Comparison of ENCODE assay signal across 28 mouse cellular contexts in the genomic region with DNA sequence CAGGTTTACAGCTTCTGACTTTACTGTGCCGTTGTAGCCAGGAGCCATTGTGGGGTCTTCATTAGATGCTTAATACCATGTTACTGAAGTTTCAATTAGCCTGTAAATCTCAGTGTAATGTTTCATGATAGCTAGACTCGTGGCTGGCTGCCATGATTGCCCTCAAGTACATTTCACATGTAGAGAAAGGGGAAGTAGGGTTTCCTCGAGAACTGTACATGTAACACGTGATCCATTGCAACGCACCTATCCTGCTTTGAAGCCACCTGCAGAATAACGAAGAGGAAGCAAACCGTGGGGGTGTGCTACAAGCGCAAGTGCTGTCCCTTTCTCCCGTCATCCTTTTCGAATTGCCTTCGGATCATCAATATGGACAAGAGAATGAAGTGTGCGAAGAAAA. TPM values are rescaled to one million over a fixed set of nuclear protein-coding genes. Genes with fewer than 3 reads are reported as not detected.
DNase-seq lines count a peak whose midpoint lies in the region; ATAC-seq lines count a peak whose summit lies in the region.
"Had no signal": no experiment of that assay in that cellular context is flagged by ENCODE, and none has a peak within 500 bp of the region (broad histone marks: within the 10 kb centered on the region; RNA-seq: fewer than 3 reads in every experiment).

No protein-coding gene starts in this region.

- H3K4me3 ChIP-seq in hindbrain, embryonic 13.5 days = no peak overlapping the region
- H3K4me3 ChIP-seq in hindbrain, embryonic 16.5 days (ENCODE audit: low read length) = no peak overlapping the region
- no peak overlapping the region for H3K4me3 ChIP-seq in neural tube, embryonic 13.5 days
- H3K4me3 ChIP-seq in neural tube, embryonic 15.5 days (replicated peaks) = no peak overlapping the region
- no peak overlapping the region for H3K4me3 ChIP-seq in midbrain, embryonic 16.5 days (ENCODE audit: low read depth, low read length)
- H3K4me3 ChIP-seq: forebrain, embryonic 13.5 days; myocyte; neural tube, embryonic 12.5 days; stomach, embryonic 15.5 days had no signal

- H3K9me3 ChIP-seq in hindbrain, embryonic 13.5 days = no peaks in the 10 kb centered on the region
- no peaks in the 10 kb centered on the region for H3K9me3 ChIP-seq in hindbrain, embryonic 16.5 days (ENCODE audit: control insufficient read depth, low read length)
- H3K9me3 ChIP-seq in neural tube, embryonic 13.5 days = no peaks in the 10 kb centered on the region
- H3K9me3 ChIP-seq in neural tube, embryonic 15.5 days (replicated peaks) = no peaks in the 10 kb centered on the region
- H3K9me3 ChIP-seq in midbrain, embryonic 16.5 days (replicated peaks; ENCODE audit: control insufficient read depth, low read length, poor library complexity, severe bottlenecking) = no peaks in the 10 kb centered on the region
- H3K9me3 ChIP-seq: forebrain, embryonic 13.5 days; neural tube, embryonic 12.5 days; stomach, embryonic 15.5 days had no signal

- peak overlapping the region; percentile 60; the same call in 1 of the 2 replicates for H3K27ac ChIP-seq in hindbrain, embryonic 13.5 days
- no peak overlapping the region for H3K27ac ChIP-seq in hindbrain, embryonic 16.5 days (ENCODE audit: low read depth, low read length)
- 0 out of 2 replicates have a peak overlapping the region, but pooled peaks have one; percentile 30 for H3K27ac ChIP-seq in neural tube, embryonic 13.5 days (replicated peaks)
- no peak overlapping the region for H3K27ac ChIP-seq in neural tube, embryonic 15.5 days (replicated peaks)
- H3K27ac ChIP-seq in midbrain, embryonic 16.5 days (ENCODE audit: low read length) = peak overlapping the region; percentile 56; the same call in 1 of the 2 replicates
- H3K27ac ChIP-seq: forebrain, embryonic 13.5 days; liver, embryonic 14.5 days; macrophage; neural tube, embryonic 12.5 days; stomach, embryonic 15.5 days had no signal

- 82% methylated on average over 12 of the region's 12 CpGs for WGBS in hindbrain, embryonic 13.5 days
- WGBS in hindbrain, embryonic 16.5 days = 84% methylated on average over 12 of the region's 12 CpGs
- WGBS in neural tube, embryonic 13.5 days = 79% methylated on average over 12 of the region's 12 CpGs
- 79% methylated on average over 12 of the region's 12 CpGs for WGBS in neural tube, embryonic 15.5 days
- WGBS in midbrain, embryonic 16.5 days = 79% methylated on average over 12 of the region's 12 CpGs

- ATAC-seq in hindbrain, embryonic 13.5 days (ENCODE audit: low FRiP score) = no peak
- no peak for ATAC-seq in hindbrain, embryonic 16.5 days
- ATAC-seq in neural tube, embryonic 13.5 days (ENCODE audit: low read depth) = no peak
- ATAC-seq in neural tube, embryonic 15.5 days (ENCODE audit: low FRiP score) = no peak
- peak; percentile 54 for ATAC-seq in common myeloid progenitor, adult 5-6 weeks (replicated peaks; ENCODE audit: low read depth, poor library complexity, severe bottlenecking)
- ATAC-seq in midbrain, embryonic 16.5 days = no peak
- ATAC-seq: forebrain, embryonic 13.5 days; inflammation-experienced regulatory T-cells, adult 6 months had no signal

- DNase-seq in urinary bladder, adult 2 months (ENCODE audit: low spot score) = no peak
- DNase-seq: adrenal gland, postnatal 14 days; cerebellum, adult 11-12 months; cerebellum, postnatal 10 days; gastrocnemius, postnatal 14 days; heart, adult 18-20 months; heart, postnatal 4 days; kidney, adult 11 months; kidney, postnatal 25 days; liver; lung, adult 2 months; lung, postnatal 10 days; right cerebral cortex, postnatal 14 days; thymus, postnatal 4 days had no signal

- no peak overlapping the region for H3K9ac ChIP-seq in hindbrain, embryonic 13.5 days
- no peak overlapping the region for H3K9ac ChIP-seq in hindbrain, embryonic 16.5 days (ENCODE audit: low read depth, low read length)
- no peak overlapping the region for H3K9ac ChIP-seq in neural tube, embryonic 13.5 days
- H3K9ac ChIP-seq in neural tube, embryonic 15.5 days (replicated peaks) = no peak overlapping the region
- H3K9ac ChIP-seq in midbrain, embryonic 16.5 days (ENCODE audit: low read depth, low read length) = no peak overlapping the region
- H3K9ac ChIP-seq: forebrain, embryonic 13.5 days; liver, embryonic 14.5 days; neural tube, embryonic 12.5 days; stomach, embryonic 15.5 days had no signal

- no peaks in the 10 kb centered on the region for H3K36me3 ChIP-seq in hindbrain, embryonic 13.5 days
- H3K36me3 ChIP-seq in hindbrain, embryonic 16.5 days (ENCODE audit: control insufficient read depth, insufficient read depth, low read length) = no peaks in the 10 kb centered on the region
- no peaks in the 10 kb centered on the region for H3K36me3 ChIP-seq in neural tube, embryonic 13.5 days
- H3K36me3 ChIP-seq in neural tube, embryonic 15.5 days = no peaks in the 10 kb centered on the region
- H3K36me3 ChIP-seq in midbrain, embryonic 16.5 days (ENCODE audit: control insufficient read depth, insufficient read depth, low read length) = no peaks in the 10 kb centered on the region
- H3K36me3 ChIP-seq: neural tube, embryonic 12.5 days; stomach, embryonic 15.5 days had no signal

- no peaks in the 10 kb centered on the region for H3K27me3 ChIP-seq in hindbrain, embryonic 13.5 days
- H3K27me3 ChIP-seq in hindbrain, embryonic 16.5 days (replicated peaks; ENCODE audit: control insufficient read depth, insufficient read depth, low read length) = no peaks in the 10 kb centered on the region
- no peaks in the 10 kb centered on the region for H3K27me3 ChIP-seq in neural tube, embryonic 13.5 days
- no peaks in the 10 kb centered on the region for H3K27me3 ChIP-seq in neural tube, embryonic 15.5 days (replicated peaks)
- H3K27me3 ChIP-seq in midbrain, embryonic 16.5 days (ENCODE audit: control insufficient read depth, insufficient read depth, low read depth, low read length) = no peaks in the 10 kb centered on the region
- H3K27me3 ChIP-seq: forebrain, embryonic 13.5 days; neural tube, embryonic 12.5 days; stomach, embryonic 15.5 days had no signal

- peaks cover 12% of the 10 kb centered on the region; the same call in 1 of the 2 replicates for H3K4me1 ChIP-seq in hindbrain, embryonic 13.5 days (replicated peaks)
- no peaks in the 10 kb centered on the region for H3K4me1 ChIP-seq in hindbrain, embryonic 16.5 days (ENCODE audit: control insufficient read depth, insufficient read depth, low read depth, low read length)
- H3K4me1 ChIP-seq in neural tube, embryonic 13.5 days (replicated peaks) = peaks cover 26% of the 10 kb centered on the region; the same call in 1 of the 2 replicates
- no peaks in the 10 kb centered on the region for H3K4me1 ChIP-seq in neural tube, embryonic 15.5 days
- H3K4me1 ChIP-seq in midbrain, embryonic 16.5 days (ENCODE audit: control insufficient read depth, insufficient read depth, low read length) = peaks cover 6% of the 10 kb centered on the region
- H3K4me1 ChIP-seq: forebrain, embryonic 13.5 days; neural tube, embryonic 12.5 days; stomach, embryonic 15.5 days had no signal

- no peak overlapping the region for H3K4me2 ChIP-seq in hindbrain, embryonic 13.5 days
- no peak overlapping the region for H3K4me2 ChIP-seq in hindbrain, embryonic 16.5 days (ENCODE audit: low read length)
- no peak overlapping the region for H3K4me2 ChIP-seq in neural tube, embryonic 13.5 days
- H3K4me2 ChIP-seq in neural tube, embryonic 15.5 days = no peak overlapping the region
- no peak overlapping the region for H3K4me2 ChIP-seq in midbrain, embryonic 16.5 days (ENCODE audit: low read length)
- H3K4me2 ChIP-seq: forebrain, embryonic 13.5 days; heart, embryonic 11.5 days; neural tube, embryonic 12.5 days; stomach, embryonic 15.5 days had no signal

RNA-seq across cellular contexts. Expression of gene Zfhx3, which starts 23.5 kb away (rescaled TPM):
- polyA plus RNA-seq in hindbrain, embryonic 13.5 days (2015; fragmentation: Nextera tagmentation; extraction: Ambion mirVana) = 36.9 and 42.0 TPM in 2 replicates
- 17.8 and 20.3 TPM in 2 replicates for polyA plus RNA-seq in hindbrain, embryonic 16.5 days (2015; fragmentation: Nextera tagmentation; extraction: Ambion mirVana)
- polyA plus RNA-seq in neural tube, embryonic 13.5 days (2015; fragmentation: Nextera tagmentation; extraction: Ambion mirVana) = 28.2 and 32.9 TPM in 2 replicates
- polyA plus RNA-seq in neural tube, embryonic 15.5 days (2015; fragmentation: Nextera tagmentation; extraction: Ambion mirVana) = 20.2 and 22.8 TPM in 2 replicates
- 1.1 and 1.6 TPM in 2 replicates for total RNA-seq in common myeloid progenitor, adult 5-6 weeks (2017)
- 44.7 and 57.0 TPM in 2 replicates for polyA plus RNA-seq in midbrain, embryonic 16.5 days (2015; fragmentation: Nextera tagmentation; extraction: Ambion mirVana)
- 4.7 and 9.4 TPM in 2 replicates for polyA plus RNA-seq in urinary bladder, adult 2 months (2012; rRNA removed)

Comparison
In these comparisons a context has a peak if more than half of its experiments do, and no peak if none do; other contexts are left out.
1. H3K27ac ChIP-seq: peak in hindbrain, embryonic 13.5 days (single experiment), neural tube, embryonic 13.5 days (single experiment) and midbrain, embryonic 16.5 days (single experiment); none in hindbrain, embryonic 16.5 days (single experiment) and neural tube, embryonic 15.5 days (single experiment).